Mouse (Mus musculus): ENCODE results near the gene Myo1e.

DNA sequence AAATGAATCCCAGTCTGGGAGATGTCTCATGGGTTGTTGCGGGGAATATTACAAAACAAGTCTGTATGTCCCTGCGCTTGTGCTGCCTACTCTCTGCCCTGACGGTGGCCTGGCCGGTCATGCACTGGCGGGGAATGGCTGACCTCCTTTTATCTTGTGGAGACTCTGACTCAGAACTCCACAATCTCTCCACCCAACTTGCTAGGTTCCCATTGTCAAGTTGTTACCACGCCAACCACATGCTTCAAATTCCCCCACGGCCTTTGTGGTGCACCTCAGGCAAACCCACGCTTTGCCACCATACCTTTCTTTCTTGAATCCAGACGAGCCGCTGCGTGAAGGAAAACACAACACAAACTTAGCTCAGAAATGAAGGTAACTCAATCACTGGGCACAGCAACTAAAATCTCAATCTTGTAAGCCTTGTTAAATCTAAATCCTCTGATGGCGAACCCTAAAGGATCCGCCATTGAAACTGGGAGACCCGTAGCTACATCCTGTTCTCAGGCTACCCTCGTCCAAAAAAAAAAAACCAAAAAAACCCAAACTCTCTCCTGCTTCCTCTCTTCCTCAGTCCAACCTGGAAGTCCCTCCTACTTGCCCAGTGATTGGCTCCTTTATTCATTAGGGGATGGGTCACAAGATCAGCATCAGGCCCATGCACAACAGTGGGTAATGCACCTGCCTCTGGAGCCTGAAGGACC lies 10.0 kb upstream of the Myo1e start:
- TF ChIP-seq CTCF (IDR thresholded peaks at IDR 0.05) (no peak), POLR2A (IDR thresholded peaks at IDR 0.05; ENCODE audit: insufficient read depth, low read depth, low read length) (no peak)
